ENCODE assay signal across 23 mouse cellular contexts in genomic region chr11:117111967-117112648, GRCm38 (mm10). TPM values are rescaled to one million over a fixed set of nuclear protein-coding genes. Genes with fewer than 3 reads are reported as not detected.
DNase-seq lines count a peak whose midpoint lies in the region; ATAC-seq lines count a peak whose summit lies in the region.
"Had no signal": no experiment of that assay in that cellular context is flagged by ENCODE, and none has a peak within 500 bp of the region (broad histone marks: within the 10 kb centered on the region; RNA-seq: fewer than 3 reads in every experiment).

No protein-coding gene starts in this region.

- DNase-seq in cerebellum, adult 9-10 months = peak; percentile 57
- DNase-seq in liver = no peak
- DNase-seq in R1 (ENCODE audit: low read depth, low spot score) = peak; percentile 70
- no peak for DNase-seq in layer of hippocampus, postnatal 25 days (ENCODE audit: extremely low spot score in 1 of 2, low spot score in 1 of 2)
- no peak for DNase-seq in MN1 (ENCODE audit: low spot score)
- DNase-seq: cerebellum, adult 11-12 months; cerebellum, postnatal 25 days; gastrocnemius, postnatal 25 days; heart, postnatal 36 days; kidney, adult 11 months; kidney, postnatal 4 days; layer of hippocampus, adult 9-11 months; lung, postnatal 36 days; thymus, adult 18-20 months; thymus, postnatal 36 days had no signal

- no peak for ATAC-seq in cerebellum, adult (ENCODE audit: insufficient number of reproducible peaks, low FRiP score, low TSS enrichment)
- no peak for ATAC-seq in liver, embryonic 12.5 days
- ATAC-seq: forebrain, embryonic 15.5 days; midbrain, embryonic 13.5 days had no signal

- H3K36me3 ChIP-seq in liver, embryonic 12.5 days = peaks cover 8% of the 10 kb centered on the region
- H3K36me3 ChIP-seq: forebrain, embryonic 15.5 days; hindbrain, embryonic 13.5 days; kidney, embryonic 15.5 days; lung, embryonic 15.5 days; midbrain, embryonic 13.5 days had no signal

- peak overlapping the region; percentile 21; the same call in 1 of the 2 replicates for H3K4me2 ChIP-seq in liver, embryonic 12.5 days
- H3K4me2 ChIP-seq: forebrain, embryonic 15.5 days; hindbrain, embryonic 13.5 days; kidney, embryonic 15.5 days; lung, embryonic 15.5 days; midbrain, embryonic 13.5 days had no signal

- 0 out of 2 replicates have a peak, but pooled peaks cover 4% of the 10 kb centered on the region for H3K27me3 ChIP-seq in liver, embryonic 12.5 days (replicated peaks)
- H3K27me3 ChIP-seq: forebrain, embryonic 15.5 days; hindbrain, embryonic 13.5 days; kidney, embryonic 15.5 days; lung, embryonic 15.5 days; megakaryocyte, embryonic 14.5 days; midbrain, embryonic 13.5 days had no signal

- 67% methylated on average over 11 of the region's 11 CpGs for WGBS in liver, embryonic 12.5 days (ENCODE audit: insufficient replicate concordance)

- no peaks in the 10 kb centered on the region; the same call in 1 of the 2 replicates for H3K9me3 ChIP-seq in liver, embryonic 12.5 days (replicated peaks)
- H3K9me3 ChIP-seq: forebrain, embryonic 15.5 days; hindbrain, embryonic 13.5 days; kidney, embryonic 15.5 days; lung, embryonic 15.5 days; megakaryocyte, embryonic 14.5 days; midbrain, embryonic 13.5 days had no signal

- H3K27ac ChIP-seq in liver, embryonic 12.5 days = peak overlapping the region; percentile 100
- H3K27ac ChIP-seq: forebrain, embryonic 15.5 days; hindbrain, embryonic 13.5 days; lung, embryonic 15.5 days; midbrain, embryonic 13.5 days had no signal

- no peak overlapping the region for H3K4me3 ChIP-seq in liver, embryonic 12.5 days
- H3K4me3 ChIP-seq: forebrain, embryonic 15.5 days; hindbrain, embryonic 13.5 days; kidney, embryonic 15.5 days; lung, embryonic 15.5 days; midbrain, embryonic 13.5 days had no signal

- H3K9ac ChIP-seq in liver, embryonic 12.5 days = no peak overlapping the region
- H3K9ac ChIP-seq: forebrain, embryonic 15.5 days; hindbrain, embryonic 13.5 days; kidney, embryonic 15.5 days; lung, embryonic 15.5 days; midbrain, embryonic 13.5 days had no signal

- H3K4me1 ChIP-seq in liver, embryonic 12.5 days = peaks cover 67% of the 10 kb centered on the region

RNA-seq across cellular contexts. Expression of gene Sec14l1, which starts 2.9 kb away (rescaled TPM):
- 26.9 and 27.5 TPM in 2 replicates for polyA plus RNA-seq in liver, embryonic 12.5 days (2016; fragmentation: Nextera tagmentation; extraction: Ambion mirVana)
- total RNA-seq in layer of hippocampus, postnatal 25 days (2021) = 100 to 1,000 TPM; 216 to 234 TPM

Comparison
In these comparisons a context has a peak if more than half of its experiments do, and no peak if none do; other contexts are left out.
1. DNase-seq: peak in cerebellum, adult 9-10 months (single experiment) and R1 (single experiment); none in liver (single experiment), layer of hippocampus, postnatal 25 days (0 of 2) and MN1 (single experiment).